Mouse (Mus musculus) Patski (cell line): ENCODE measurements around the gene Cops2. TPM values are rescaled to one million over a fixed set of nuclear protein-coding genes. Genes with fewer than 3 reads are reported as not detected.

Source experiments
- ATAC-seq: fragments of 100-300 bp; one replicate; pipeline ENCODE4 v1.8.0; 2021
- CTCF ChIA-PET: fragments of 350-600 bp; sonication (Branson Sonifier 250); formaldehyde crosslinking; loops from one replicate; lab custom pipeline; 2022; ENCODE audit warnings: inconsistent platforms; lab: Charles Lee
- POLR2A ChIA-PET: fragments of 350-600 bp; sonication (Branson Sonifier 250); formaldehyde crosslinking; loops from one replicate; lab custom pipeline; 2022; ENCODE audit warnings: antibody characterized with exemption, inconsistent platforms; lab: Charles Lee
- DNase-seq: peaks from one replicate; pipeline ENCODE4 v3.0.0-alpha.2; 2011; ENCODE audit warnings: low read depth, low spot score
- H3K27me3 ChIP-seq: fragments of 371-371 bp; one replicate; pipeline ENCODE4 v1.5.1; 2021
- CTCF ChIP-seq: fragments of 100-300 bp; IDR thresholded peaks from one replicate; pipeline ENCODE4 v1.5.1; 2021
- in situ Hi-C: fragments of 300-500 bp; cut with MboI; formaldehyde crosslinking; loops from 3 replicates; pipeline ENCODE4 v1.11.1; 2018; ENCODE audit warnings: low pct_unique_long_range_greater_than_20kb, mixed read lengths
- polyA plus RNA-seq: library from polyadenylated mRNA; unstranded; gene quantifications from one replicate; pipeline ENCODE4 v1.2.3, GENCODE M21; 2021

Cops2 gene
- polyA plus RNA-seq, 1 experiment from 2014 or later, result 154 TPM

DNA sequence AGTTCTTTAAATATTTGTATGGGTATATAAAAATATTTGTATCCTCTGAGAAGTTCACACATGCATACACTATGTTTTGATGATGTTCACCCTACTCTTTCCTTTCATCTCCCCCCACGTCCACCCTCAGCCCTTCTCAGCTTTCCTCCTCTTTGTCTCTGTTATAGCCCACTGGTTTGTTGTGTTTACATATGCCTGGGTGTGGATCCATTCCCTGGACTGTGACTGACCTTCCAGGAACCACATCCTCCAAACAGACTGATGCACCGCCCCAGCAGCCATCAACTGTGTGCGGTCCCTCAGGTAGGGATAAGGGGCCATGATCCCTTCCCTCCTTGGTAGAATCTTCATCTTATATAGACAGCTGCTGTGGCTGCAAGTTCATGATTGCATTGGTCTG is 11.2 kb upstream of the Cops2 start:
- in situ Hi-C loops, result no loop called here
- DNase-seq, result no peak
- ATAC-seq, result no peak
- CTCF ChIA-PET, result no interaction called here
- H3K27me3 ChIP-seq, result no peaks in the 10 kb centered on the region
- no peak for TF ChIP-seq CTCF
- POLR2A ChIA-PET, result no interaction called here

DNA sequence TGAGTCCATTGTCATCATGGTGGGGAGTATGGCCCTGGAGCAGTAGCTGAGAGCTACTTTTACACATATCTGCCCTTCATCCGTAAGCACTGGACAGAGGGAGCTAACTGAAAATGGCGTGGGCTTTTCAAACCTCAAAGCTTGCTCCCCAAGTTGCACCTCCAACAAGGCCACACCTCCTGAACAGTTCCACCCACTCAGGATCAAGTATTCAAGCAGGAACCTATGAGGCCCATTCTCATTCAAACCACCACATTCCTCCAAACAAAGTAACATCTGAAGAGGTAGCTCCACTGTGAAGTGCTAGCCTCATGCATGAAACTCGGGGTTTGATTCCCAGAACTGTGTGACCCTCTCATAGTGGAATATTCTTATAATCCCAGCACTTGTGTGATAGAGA is 9.4 kb upstream of the Cops2 start:
- ATAC-seq (no peak), DNase-seq (no peak)
- in situ Hi-C loops, result no loop called here
- ChIA-PET POLR2A (no interaction called here), CTCF (no interaction called here)
- TF ChIP-seq CTCF, result no peak
- no peaks in the 10 kb centered on the region for H3K27me3 ChIP-seq

GRCm38 (mm10) chr2:125866058-125866740 is 7.3 kb upstream of the Cops2 start:
- peak; percentile 65 for ATAC-seq
- no peak for DNase-seq
- CTCF ChIA-PET, result interaction anchor here (1.1 kb wide), 1 partner anchor 21 kb away, joined by 3 read pairs; no protein-coding TSS in a partner anchor
- POLR2A ChIA-PET, result no interaction called here
- in situ Hi-C loops, result no loop called here
- TF ChIP-seq CTCF, result no peak
- no peaks in the 10 kb centered on the region for H3K27me3 ChIP-seq

GRCm38 (mm10) chr2:125865585-125865984 is 6.6 kb upstream of the Cops2 start:
- in situ Hi-C loops, result no loop called here
- H3K27me3 ChIP-seq, result no peaks in the 10 kb centered on the region
- POLR2A ChIA-PET, result no interaction called here
- no peak for TF ChIP-seq CTCF
- no peak for DNase-seq
- no peak for ATAC-seq
- CTCF ChIA-PET, result no interaction called here

DNA sequence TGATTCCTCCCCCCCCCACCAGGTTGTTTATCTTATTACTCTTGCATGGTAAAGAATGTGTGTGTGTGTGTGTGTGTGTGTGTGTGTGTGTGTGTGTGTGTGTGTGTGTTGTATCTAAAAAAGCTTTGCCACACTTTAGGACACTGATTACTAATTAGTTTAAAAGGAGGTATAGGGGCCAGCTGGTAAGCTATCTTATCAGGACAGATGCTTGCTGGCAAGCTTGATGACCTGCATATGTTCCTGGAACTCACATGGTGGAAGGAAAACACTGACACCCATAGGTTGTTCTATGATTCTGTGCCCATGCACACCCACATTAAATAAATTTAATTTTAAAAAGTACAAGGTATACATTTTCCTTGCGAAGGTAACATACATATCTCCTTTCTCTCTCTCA is 5.6 kb upstream of the Cops2 start:
- no peak for DNase-seq
- POLR2A ChIA-PET, result no interaction called here
- in situ Hi-C loops, result no loop called here
- no peak for TF ChIP-seq CTCF
- H3K27me3 ChIP-seq, result no peaks in the 10 kb centered on the region
- no peak for ATAC-seq
- CTCF ChIA-PET, result interaction anchor here (1.3 kb wide), 1 partner anchor 83 kb away, joined by 3 read pairs; no protein-coding TSS in a partner anchor

DNA sequence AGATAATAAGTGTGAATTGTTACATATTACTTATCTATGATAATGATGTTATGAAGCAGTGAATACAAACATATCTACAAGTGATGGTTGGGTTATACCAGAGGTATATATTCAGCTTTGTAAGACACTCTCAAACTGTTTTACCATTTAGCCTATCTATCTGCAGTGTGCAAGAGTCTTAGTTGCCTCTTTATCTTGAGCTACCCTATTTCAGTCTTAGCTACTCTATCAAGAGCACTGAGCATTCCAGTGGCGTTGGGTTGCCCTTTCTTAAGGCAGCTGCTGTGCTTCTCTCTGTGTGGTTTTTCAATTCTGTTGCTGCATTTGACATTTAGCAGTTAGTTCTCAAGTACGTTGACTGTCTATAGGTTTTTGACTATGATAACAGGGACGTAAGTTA is 4.9 kb upstream of the Cops2 start:
- ATAC-seq, result no peak
- in situ Hi-C loops, result no loop called here
- no peaks in the 10 kb centered on the region for H3K27me3 ChIP-seq
- CTCF ChIA-PET, result interaction anchor here (1.3 kb wide), 1 partner anchor 83 kb away, joined by 3 read pairs; no protein-coding TSS in a partner anchor
- no peak for TF ChIP-seq CTCF
- POLR2A ChIA-PET, result no interaction called here
- DNase-seq, result no peak

DNA sequence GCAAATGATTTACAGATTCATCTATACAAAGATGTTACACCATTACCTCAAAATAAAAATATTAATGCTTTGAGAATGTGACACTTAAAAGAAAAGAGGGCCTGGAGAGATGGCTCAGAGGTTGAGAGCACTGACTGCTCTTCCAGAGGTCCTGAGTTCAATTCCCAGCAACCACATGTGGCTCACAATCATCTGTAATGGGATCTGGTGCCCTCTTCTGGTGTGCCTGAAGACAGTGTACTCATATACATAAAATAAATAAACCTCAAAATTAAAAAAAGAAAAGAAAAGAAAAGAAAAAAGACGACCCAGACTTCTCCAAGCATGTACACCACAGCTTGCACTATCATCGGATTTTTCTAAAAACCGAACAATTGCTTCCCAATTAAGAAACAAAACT is 1.2 kb downstream of the Cops2 start:
- TF ChIP-seq CTCF, result peak; percentile 54
- POLR2A ChIA-PET, result no interaction called here
- CTCF ChIA-PET, result no interaction called here
- ATAC-seq, result no peak
- no peak for DNase-seq
- no peaks in the 10 kb centered on the region for H3K27me3 ChIP-seq
- in situ Hi-C loops, result no loop called here

- in situ Hi-C loops, result no loop called here
- no peaks in the 10 kb centered on the region for H3K27me3 ChIP-seq
- ATAC-seq, result no peak
- CTCF ChIA-PET, result interaction anchor here (1.1 kb wide), 1 partner anchor 45 kb away, joined by 3 read pairs; no protein-coding TSS in a partner anchor
- no peak for DNase-seq
- POLR2A ChIA-PET, result no interaction called here
- TF ChIP-seq CTCF, result no peak
Observed at GRCm38 (mm10) chr2:125851237-125851636, 7.7 kb downstream of the Cops2 start.

DNA sequence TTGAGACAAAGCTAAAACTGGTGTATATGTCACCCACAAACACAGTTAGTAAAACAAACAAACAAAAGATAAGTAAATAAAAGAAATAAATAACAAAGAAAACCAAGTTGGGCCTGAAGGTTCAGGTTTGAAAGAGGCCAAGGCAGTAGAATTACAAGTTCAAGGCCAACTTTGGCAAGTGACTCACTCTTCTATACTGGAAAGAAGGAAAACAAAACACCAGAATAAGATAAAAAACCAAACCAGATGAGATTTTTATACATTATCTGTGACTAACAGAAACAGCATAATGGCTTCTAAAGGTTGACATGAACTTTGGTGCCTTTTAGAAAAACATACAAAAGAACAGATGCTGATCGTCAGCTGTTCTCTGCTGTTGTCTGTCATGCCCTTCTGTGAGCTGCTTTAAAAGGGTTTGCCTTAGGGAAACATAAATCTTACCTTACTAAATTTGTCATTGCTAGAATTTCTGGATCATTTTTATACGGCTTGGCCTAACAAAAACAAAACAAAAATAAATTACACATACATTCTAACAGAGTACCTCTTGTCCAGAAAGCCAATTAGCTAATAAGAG is 20.1 kb downstream of the Cops2 start:
- CTCF ChIA-PET, result no interaction called here
- POLR2A ChIA-PET, result no interaction called here
- ATAC-seq, result no peak
- in situ Hi-C loops, result no loop called here
- no peaks in the 10 kb centered on the region for H3K27me3 ChIP-seq
- DNase-seq, result no peak
- no peak for TF ChIP-seq CTCF

GRCm38 (mm10) chr2:125838091-125838490 is 20.8 kb downstream of the Cops2 start:
- ChIA-PET POLR2A (no interaction called here), CTCF (no interaction called here)
- no peaks in the 10 kb centered on the region for H3K27me3 ChIP-seq
- ATAC-seq (no peak), DNase-seq (no peak)
- no peak for TF ChIP-seq CTCF
- in situ Hi-C loops, result no loop called here

GRCm38 (mm10) chr2:125829924-125830323 is 29.0 kb downstream of the Cops2 start:
- in situ Hi-C loops, result no loop called here
- POLR2A ChIA-PET, result no interaction called here
- no peak for ATAC-seq
- H3K27me3 ChIP-seq, result no peaks in the 10 kb centered on the region
- TF ChIP-seq CTCF, result no peak
- DNase-seq, result no peak
- CTCF ChIA-PET, result no interaction called here
